Mouse (Mus musculus) kidney, embryonic 16.5 days (tissue): ENCODE results near the gene Gm20661. TPM values are rescaled to one million over a fixed set of nuclear protein-coding genes. Genes with fewer than 3 reads are reported as not detected.

Experiments used
- ATAC-seq: fragments of 200-750 bp; cut with Nextera tagmentation; 2 replicates; pipeline ENCODE4 v1.8.0; 2017; ENCODE audit warnings: moderate TSS enrichment; ENCODE audit not compliant: low FRiP score, low TSS enrichment
- H3K27ac ChIP-seq: fragments of 300-500 bp; sonication (generic); 2 replicates; pipeline ENCODE4 v1.5.1; 2014; ENCODE audit warnings: low read length
- H3K27me3 ChIP-seq: fragments of 300-500 bp; sonication (generic); 2 replicates; pipeline ENCODE4 v1.6.1; 2014; ENCODE audit warnings: low read length, control low read depth, mixed read lengths; ENCODE audit not compliant: insufficient read depth
- H3K36me3 ChIP-seq: fragments of 300-500 bp; sonication (generic); 2 replicates; pipeline ENCODE4 v1.6.1; 2014; ENCODE audit warnings: low read length, control low read depth, mixed read lengths; ENCODE audit not compliant: insufficient read depth
- H3K4me1 ChIP-seq: fragments of 300-500 bp; sonication (generic); 2 replicates; pipeline ENCODE4 v1.6.1; 2014; ENCODE audit warnings: low read length, control low read depth, mixed read lengths; ENCODE audit not compliant: insufficient read depth
- H3K4me2 ChIP-seq: fragments of 300-500 bp; sonication (generic); replicated peaks from 2 replicates; pipeline ENCODE4 v1.6.1; 2014; ENCODE audit warnings: low read depth, low read length
- H3K4me3 ChIP-seq: fragments of 300-500 bp; sonication (generic); 2 replicates; pipeline ENCODE4 v1.5.1; 2014; ENCODE audit warnings: mild to moderate bottlenecking, low read length
- H3K9ac ChIP-seq: fragments of 300-500 bp; sonication (generic); replicated peaks from 2 replicates; pipeline ENCODE4 v1.6.1; 2014; ENCODE audit warnings: low read length
- H3K9me3 ChIP-seq: fragments of 300-500 bp; sonication (generic); 2 replicates; pipeline ENCODE4 v1.6.1; 2016; ENCODE audit warnings: low read length, control low read depth
- WGBS: fragments of 180-500 bp; shearing (Covaris S2); extraction: QIAGEN DNeasy Blood & Tissue Kit; methylation state at CpG from one replicate; pipeline ENCODE4 v1.1.7; 2014; 5-methylcytosine and 5-hydroxymethylcytosine counted together
- polyA plus RNA-seq: library from polyadenylated mRNA; unstranded; fragments of >200 nt; fragmentation: Nextera tagmentation; extraction: Ambion mirVana; gene quantifications from 2 replicates; pipeline ENCODE4 v1.2.1, GENCODE M21; 2015

The Gm20661 gene
- polyA plus RNA-seq, 1 experiment from 2014 or later = 5.3 TPM

GRCm38 (mm10) chr9:107950460-107951355 is 32.1 kb upstream of the Gm20661 start:
- H3K4me2 ChIP-seq = peak overlapping the region; percentile 92
- no peaks in the 10 kb centered on the region for H3K36me3 ChIP-seq
- ATAC-seq = peak; percentile 94
- peak overlapping the region; percentile 81 for H3K9ac ChIP-seq
- WGBS = 12% methylated on average over 45 of the region's 45 CpGs
- peaks cover 14% of the 10 kb centered on the region for H3K4me1 ChIP-seq
- no peaks in the 10 kb centered on the region for H3K9me3 ChIP-seq
- H3K27ac ChIP-seq = peak overlapping the region; percentile 79
- no peaks in the 10 kb centered on the region for H3K27me3 ChIP-seq
- peak overlapping the region; percentile 69 for H3K4me3 ChIP-seq

DNA sequence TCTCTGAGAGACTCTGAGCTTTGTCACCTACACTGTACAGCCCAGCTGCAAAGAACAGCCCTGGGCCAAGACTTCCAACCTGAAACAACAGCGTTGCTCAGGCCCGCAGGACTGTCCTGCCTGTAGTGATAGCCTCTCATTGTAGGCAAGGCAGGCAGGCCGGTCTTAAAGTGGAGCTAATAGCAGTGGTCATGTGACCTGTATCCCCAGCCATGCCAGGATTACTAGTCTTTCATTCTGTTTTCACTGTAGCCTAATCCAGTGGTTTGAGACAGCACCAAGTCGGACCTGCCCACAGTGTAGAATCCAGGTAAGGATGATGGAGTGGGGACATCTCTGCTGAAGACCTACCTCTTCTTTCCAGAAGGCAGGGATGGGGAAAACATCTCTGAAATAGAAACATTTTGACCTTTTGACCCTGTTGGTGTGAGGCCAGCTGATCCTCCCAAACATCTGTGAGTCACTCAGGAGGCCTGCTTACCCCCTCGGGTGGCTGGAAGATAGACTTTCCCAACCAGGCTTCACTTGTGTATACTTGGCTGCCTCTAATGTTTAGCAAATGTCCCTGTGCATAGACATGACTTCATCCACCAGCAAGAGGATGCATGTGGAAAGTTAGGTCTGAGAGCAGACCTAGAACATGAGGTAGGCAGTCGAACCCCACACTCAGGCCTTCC is 27.1 kb upstream of the Gm20661 start:
- H3K27me3 ChIP-seq = no peaks in the 10 kb centered on the region
- H3K4me3 ChIP-seq = no peak overlapping the region
- WGBS = 80% methylated on average over 6 of the region's 6 CpGs
- no peak overlapping the region for H3K27ac ChIP-seq
- H3K9ac ChIP-seq = no peak overlapping the region
- H3K36me3 ChIP-seq = peaks cover 9% of the 10 kb centered on the region; the same call in 1 of the 2 replicates
- no peak overlapping the region for H3K4me2 ChIP-seq
- H3K4me1 ChIP-seq = peaks cover 11% of the 10 kb centered on the region
- no peaks in the 10 kb centered on the region for H3K9me3 ChIP-seq
- ATAC-seq = no peak

- Histone ChIP-seq H3K9ac (no peak overlapping the region), H3K4me3 (no peak overlapping the region), H3K9me3 (no peaks in the 10 kb centered on the region), H3K27ac (no peak overlapping the region), H3K4me1 (peaks cover under 1% of the 10 kb centered on the region; the same call in 1 of the 2 replicates), H3K4me2 (no peak overlapping the region), H3K27me3 (no peaks in the 10 kb centered on the region), H3K36me3 (peaks cover 15% of the 10 kb centered on the region)
- ATAC-seq = no peak
- WGBS = 65% methylated on average over 6 of the region's 6 CpGs
Observed at GRCm38 (mm10) chr9:107957141-107957540, 25.7 kb upstream of the Gm20661 start.

DNA sequence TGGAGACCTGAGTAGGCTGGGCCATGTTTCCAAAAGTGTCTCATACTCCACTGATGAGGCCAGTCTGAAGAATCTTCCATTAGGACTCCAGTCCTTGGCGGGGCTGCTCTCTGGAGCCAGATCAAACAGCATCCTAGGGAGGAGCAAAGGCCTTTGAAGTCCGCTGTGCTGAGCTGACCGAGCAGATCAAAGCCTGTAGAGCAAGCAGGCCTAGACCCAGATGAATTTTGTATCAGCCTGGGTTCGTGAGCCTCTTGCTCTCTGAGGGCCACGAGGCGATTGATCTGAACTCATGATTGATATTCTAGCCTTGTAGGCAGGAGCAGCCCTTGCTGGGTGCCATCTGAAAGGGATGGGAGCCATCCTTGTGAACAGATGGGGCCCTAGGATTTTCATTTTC is 23.0 kb upstream of the Gm20661 start:
- no peak overlapping the region for H3K27ac ChIP-seq
- no peaks in the 10 kb centered on the region for H3K9me3 ChIP-seq
- no peak overlapping the region for H3K4me3 ChIP-seq
- H3K9ac ChIP-seq = no peak overlapping the region
- no peaks in the 10 kb centered on the region for H3K27me3 ChIP-seq
- H3K4me1 ChIP-seq = no peaks in the 10 kb centered on the region
- ATAC-seq = no peak
- 40% methylated on average over 6 of the region's 6 CpGs for WGBS
- H3K4me2 ChIP-seq = no peak overlapping the region
- H3K36me3 ChIP-seq = peaks cover 15% of the 10 kb centered on the region

GRCm38 (mm10) chr9:107960928-107961327 is 21.9 kb upstream of the Gm20661 start:
- 75% methylated on average over 4 of the region's 4 CpGs for WGBS
- Histone ChIP-seq H3K9me3 (no peaks in the 10 kb centered on the region), H3K27me3 (no peaks in the 10 kb centered on the region), H3K4me2 (no peak overlapping the region), H3K4me1 (no peaks in the 10 kb centered on the region), H3K4me3 (no peak overlapping the region), H3K27ac (no peak overlapping the region), H3K9ac (no peak overlapping the region), H3K36me3 (peaks cover 15% of the 10 kb centered on the region)
- ATAC-seq = no peak

DNA sequence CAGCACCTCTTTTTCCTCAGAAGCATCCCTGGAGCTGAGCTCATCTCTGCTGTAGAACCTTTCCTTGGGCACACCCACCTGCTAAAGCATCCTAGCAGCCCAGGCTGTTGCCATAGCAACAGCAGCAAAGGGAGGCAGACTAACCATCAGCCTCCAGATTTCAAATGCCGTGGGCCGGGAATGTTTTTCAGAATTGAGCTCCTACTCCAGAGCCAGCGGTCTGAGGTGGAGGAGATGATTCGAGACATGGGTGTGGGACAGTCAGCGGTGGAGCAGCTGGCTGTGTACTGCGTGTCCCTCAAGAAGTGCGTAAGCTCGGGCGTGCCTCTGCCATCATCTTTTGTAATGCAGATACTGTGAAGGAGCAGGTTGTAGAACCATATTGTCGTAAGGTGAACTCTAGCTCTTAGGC is 21.5 kb upstream of the Gm20661 start:
- peaks cover 15% of the 10 kb centered on the region for H3K36me3 ChIP-seq
- H3K27ac ChIP-seq = no peak overlapping the region
- no peaks in the 10 kb centered on the region for H3K4me1 ChIP-seq
- no peak overlapping the region for H3K9ac ChIP-seq
- H3K27me3 ChIP-seq = no peaks in the 10 kb centered on the region
- H3K4me3 ChIP-seq = no peak overlapping the region
- no peak for ATAC-seq
- no peaks in the 10 kb centered on the region for H3K9me3 ChIP-seq
- no peak overlapping the region for H3K4me2 ChIP-seq
- WGBS = 86% methylated on average over 10 of the region's 10 CpGs

GRCm38 (mm10) chr9:107961881-107962280 is 21.0 kb upstream of the Gm20661 start:
- ATAC-seq = no peak
- no peaks in the 10 kb centered on the region for H3K9me3 ChIP-seq
- H3K4me2 ChIP-seq = no peak overlapping the region
- WGBS = 51% methylated on average over 5 of the region's 5 CpGs
- H3K9ac ChIP-seq = no peak overlapping the region
- no peaks in the 10 kb centered on the region for H3K4me1 ChIP-seq
- peaks cover 11% of the 10 kb centered on the region for H3K36me3 ChIP-seq
- no peak overlapping the region for H3K27ac ChIP-seq
- no peak overlapping the region for H3K4me3 ChIP-seq
- H3K27me3 ChIP-seq = no peaks in the 10 kb centered on the region

GRCm38 (mm10) chr9:107962916-107963315 is 19.9 kb upstream of the Gm20661 start:
- no peak overlapping the region for H3K9ac ChIP-seq
- H3K4me1 ChIP-seq = no peaks in the 10 kb centered on the region
- ATAC-seq = no peak
- H3K27me3 ChIP-seq = no peaks in the 10 kb centered on the region
- H3K9me3 ChIP-seq = no peaks in the 10 kb centered on the region
- peaks cover 11% of the 10 kb centered on the region for H3K36me3 ChIP-seq
- H3K27ac ChIP-seq = no peak overlapping the region
- H3K4me3 ChIP-seq = no peak overlapping the region
- WGBS = 86% methylated on average over 9 of the region's 9 CpGs
- no peak overlapping the region for H3K4me2 ChIP-seq

GRCm38 (mm10) chr9:107963700-107964099 is 19.2 kb upstream of the Gm20661 start:
- Histone ChIP-seq H3K27me3 (no peaks in the 10 kb centered on the region), H3K9me3 (no peaks in the 10 kb centered on the region), H3K27ac (no peak overlapping the region), H3K4me2 (no peak overlapping the region), H3K9ac (no peak overlapping the region), H3K4me3 (no peak overlapping the region), H3K36me3 (peaks cover 15% of the 10 kb centered on the region), H3K4me1 (no peaks in the 10 kb centered on the region)
- peak; percentile 72 for ATAC-seq
- 15% methylated on average over 5 of the region's 5 CpGs for WGBS

DNA sequence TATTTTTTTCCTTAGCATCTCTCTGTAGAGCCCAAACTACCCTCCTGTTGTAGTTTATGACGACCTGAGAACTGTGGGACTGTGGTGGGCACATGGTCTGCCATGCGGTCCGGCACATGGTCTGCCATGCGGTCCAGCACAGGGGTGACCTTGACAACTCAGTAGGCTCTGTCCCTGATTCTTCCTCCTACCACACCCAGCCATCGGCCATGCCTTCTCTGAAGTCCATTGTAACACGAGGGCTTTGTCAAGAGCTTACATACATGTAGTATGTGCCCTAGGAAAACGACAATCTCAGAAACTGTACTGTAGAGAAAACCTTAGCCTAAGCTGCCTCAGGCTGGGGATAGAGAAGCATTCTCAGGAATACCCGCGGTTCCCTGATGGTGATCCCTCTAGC is 18.2 kb upstream of the Gm20661 start:
- no peak overlapping the region for H3K4me3 ChIP-seq
- H3K9ac ChIP-seq = no peak overlapping the region
- no peaks in the 10 kb centered on the region for H3K4me1 ChIP-seq
- no peaks in the 10 kb centered on the region for H3K27me3 ChIP-seq
- H3K27ac ChIP-seq = no peak overlapping the region
- no peaks in the 10 kb centered on the region for H3K9me3 ChIP-seq
- H3K36me3 ChIP-seq = peaks cover 17% of the 10 kb centered on the region
- no peak overlapping the region for H3K4me2 ChIP-seq
- ATAC-seq = no peak
- WGBS = 92% methylated on average over 9 of the region's 9 CpGs
